25 mouse cellular contexts compared by ENCODE assay signal in genomic region chr10:58210514-58210913, GRCm38 (mm10). TPM values are rescaled to one million over a fixed set of nuclear protein-coding genes. Genes with fewer than 3 reads are reported as not detected.
"Had no signal": no experiment of that assay in that cellular context is flagged by ENCODE, and none has a peak within 500 bp of the region (broad histone marks: within the 10 kb centered on the region; RNA-seq: fewer than 3 reads in every experiment).

No protein-coding gene starts in this region.

- DNase-seq: retina, postnatal 1 day; right cerebral cortex, adult 18-20 months; right cerebral cortex, postnatal 14 days; right cerebral cortex, postnatal 25 days; right cerebral cortex, postnatal 4 days; spleen, adult 18-20 months; thymus, adult 18-20 months; thymus, adult 2 months; thymus, postnatal 14 days; thymus, postnatal 25 days; thymus, postnatal 36 days; thymus, postnatal 4 days had no signal

- H3K4me3 ChIP-seq: neural tube, embryonic 12.5 days; neural tube, embryonic 13.5 days; neural tube, embryonic 15.5 days; stomach, embryonic 15.5 days had no signal

- H3K27me3 ChIP-seq: neural tube, embryonic 12.5 days; neural tube, embryonic 13.5 days; neural tube, embryonic 15.5 days; stomach, embryonic 15.5 days had no signal

- H3K4me1 ChIP-seq: neural tube, embryonic 12.5 days; neural tube, embryonic 13.5 days; neural tube, embryonic 15.5 days; stomach, embryonic 15.5 days had no signal

- H3K27ac ChIP-seq: neural tube, embryonic 12.5 days; neural tube, embryonic 13.5 days; neural tube, embryonic 15.5 days; stomach, embryonic 15.5 days; stomach, postnatal 0 days had no signal

- H3K9ac ChIP-seq: neural tube, embryonic 12.5 days; neural tube, embryonic 13.5 days; neural tube, embryonic 15.5 days; stomach, embryonic 15.5 days had no signal

- H3K36me3 ChIP-seq: neural tube, embryonic 12.5 days; neural tube, embryonic 13.5 days; neural tube, embryonic 15.5 days; stomach, embryonic 15.5 days had no signal

RNA-seq across cellular contexts. Expression of gene AW822073, which starts 14.2 kb away (rescaled TPM):
- polyA plus RNA-seq: neural tube, embryonic 11.5 days; neural tube, embryonic 12.5 days; neural tube, embryonic 13.5 days; neural tube, embryonic 14.5 days; neural tube, embryonic 15.5 days; small intestine, adult 2 months; spleen, adult 2 months; stomach, embryonic 14.5 days; stomach, embryonic 15.5 days; stomach, embryonic 16.5 days; stomach, postnatal 0 days; thymus, adult 2 months; thymus, postnatal 0 days; urinary bladder, adult 2 months had no signal

RNA-seq across cellular contexts. Expression of gene Duxf3, which starts 22.0 kb away (rescaled TPM):
- polyA plus RNA-seq: neural tube, embryonic 11.5 days; neural tube, embryonic 12.5 days; neural tube, embryonic 13.5 days; neural tube, embryonic 14.5 days; neural tube, embryonic 15.5 days; small intestine, adult 2 months; spleen, adult 2 months; stomach, embryonic 14.5 days; stomach, embryonic 15.5 days; stomach, embryonic 16.5 days; stomach, postnatal 0 days; thymus, adult 2 months; thymus, postnatal 0 days; urinary bladder, adult 2 months had no signal

RNA-seq across cellular contexts. Expression of gene Gm4981, which starts 26.0 kb away (rescaled TPM):
- polyA plus RNA-seq: neural tube, embryonic 11.5 days; neural tube, embryonic 12.5 days; neural tube, embryonic 13.5 days; neural tube, embryonic 14.5 days; neural tube, embryonic 15.5 days; small intestine, adult 2 months; spleen, adult 2 months; stomach, embryonic 14.5 days; stomach, embryonic 15.5 days; stomach, embryonic 16.5 days; stomach, postnatal 0 days; thymus, adult 2 months; thymus, postnatal 0 days; urinary bladder, adult 2 months had no signal
